Mouse (Mus musculus) monocyte, adult 2 months (primary cell): ENCODE data around the gene Mob3b.
"Not testable (repeated sequence)": the region's sequence is repeated elsewhere in the genome, so short reads cannot be mapped to it uniquely, and the experiment has no call there.

Source experiments
- DNase-seq, 2 experiments: peaks; one replicate each; pipeline ENCODE4 v3.0.0; 2022; ENCODE audit warnings: low spot score in 2 of 2, low read depth in 1 of 2

Gene Mob3b

GRCm38 (mm10) chr4:34905396-34905795, 251.9 kb downstream of the Mob3b start:
- no peak for DNase-seq

- DNase-seq, result not testable (repeated sequence)
These were observed 255.7 kb downstream of the Mob3b start for GRCm38 (mm10) chr4:34901582-34901981.

- DNase-seq, result no peak
These were observed 256.1 kb downstream of the Mob3b start for GRCm38 (mm10) chr4:34901166-34901565.

GRCm38 (mm10) chr4:34900155-34900554, 257.1 kb downstream of the Mob3b start:
- no peak for DNase-seq

- DNase-seq, result no peak
These were observed 258.0 kb downstream of the Mob3b start for GRCm38 (mm10) chr4:34899322-34899721.
